Mouse (Mus musculus): ENCODE data around the gene 3110082I17Rik.

The 3110082I17Rik gene

GRCm38 (mm10) chr5:139457241-139457640 lies 3.1 kb downstream of the 3110082I17Rik start:
- in situ Hi-C loops (cut with MboI; ENCODE audit: unreplicated experiment in 2 of 2), result no loop called here

- in situ Hi-C loops (cut with MboI; ENCODE audit: unreplicated experiment in 2 of 2), result no loop called here
Observed at GRCm38 (mm10) chr5:139455166-139455565, 5.2 kb downstream of the 3110082I17Rik start.

- in situ Hi-C loops (cut with MboI; ENCODE audit: unreplicated experiment in 2 of 2), result no loop called here
Observed at GRCm38 (mm10) chr5:139453031-139453430, 7.3 kb downstream of the 3110082I17Rik start.

GRCm38 (mm10) chr5:139449926-139450325 lies 10.4 kb downstream of the 3110082I17Rik start:
- in situ Hi-C loops (cut with MboI; ENCODE audit: unreplicated experiment in 2 of 2), result loop anchor here (5.0 to 10.0 kb wide), 2 partner anchors 68 to 1005 kb away; partner anchors contain the start of gene Zfp157 (in 1 of the 2)

- in situ Hi-C loops (cut with MboI; ENCODE audit: unreplicated experiment in 2 of 2), result loop anchor here (5.0 to 10.0 kb wide), 2 partner anchors 67 to 1004 kb away; partner anchors contain the start of gene Zfp157 (in 1 of the 2)
Observed at GRCm38 (mm10) chr5:139449161-139449791, 11.1 kb downstream of the 3110082I17Rik start.

- in situ Hi-C loops (cut with MboI; ENCODE audit: unreplicated experiment in 2 of 2), result loop anchor here (5.0 to 10.0 kb wide), 2 partner anchors 66 to 1003 kb away; partner anchors contain the start of gene Zfp157 (in 1 of the 2)
Observed at GRCm38 (mm10) chr5:139448025-139448424, 12.3 kb downstream of the 3110082I17Rik start.

GRCm38 (mm10) chr5:139445258-139445657 lies 15.1 kb downstream of the 3110082I17Rik start:
- in situ Hi-C loops (cut with MboI; ENCODE audit: unreplicated experiment in 2 of 2), result loop anchor here (5.0 to 10.0 kb wide), 2 partner anchors 63 to 1000 kb away; partner anchors contain the start of gene Zfp157 (in 1 of the 2)

- in situ Hi-C loops (cut with MboI; ENCODE audit: unreplicated experiment in 2 of 2), result loop anchor here in 1 of 2 experiments (10.0 kb wide), 1 partner anchor 998 kb away; the partner anchor contains the start of gene Zfp157
Observed at GRCm38 (mm10) chr5:139442962-139443361, 17.4 kb downstream of the 3110082I17Rik start.

- in situ Hi-C loops (cut with MboI; ENCODE audit: unreplicated experiment in 2 of 2), result loop anchor here in 1 of 2 experiments (10.0 kb wide), 1 partner anchor 998 kb away; the partner anchor contains the start of gene Zfp157
Observed at GRCm38 (mm10) chr5:139442428-139442827, 17.9 kb downstream of the 3110082I17Rik start.

GRCm38 (mm10) chr5:139441726-139442018 lies 18.7 kb downstream of the 3110082I17Rik start:
- in situ Hi-C loops (cut with MboI; ENCODE audit: unreplicated experiment in 2 of 2), result loop anchor here in 1 of 2 experiments (10.0 kb wide), 1 partner anchor 997 kb away; the partner anchor contains the start of gene Zfp157

- in situ Hi-C loops (cut with MboI; ENCODE audit: unreplicated experiment in 2 of 2), result loop anchor here in 1 of 2 experiments (10.0 kb wide), 1 partner anchor 996 kb away; the partner anchor contains the start of gene Zfp157
Observed at GRCm38 (mm10) chr5:139440926-139441725, 19.2 kb downstream of the 3110082I17Rik start.

GRCm38 (mm10) chr5:139440451-139440850 lies 19.9 kb downstream of the 3110082I17Rik start:
- in situ Hi-C loops (cut with MboI; ENCODE audit: unreplicated experiment in 2 of 2), result loop anchor here in 1 of 2 experiments (10.0 kb wide), 1 partner anchor 996 kb away; the partner anchor contains the start of gene Zfp157

- in situ Hi-C loops (cut with MboI; ENCODE audit: unreplicated experiment in 2 of 2), result no loop called here
Observed at GRCm38 (mm10) chr5:139438440-139438839, 21.9 kb downstream of the 3110082I17Rik start.

GRCm38 (mm10) chr5:139437769-139438168 lies 22.6 kb downstream of the 3110082I17Rik start:
- in situ Hi-C loops (cut with MboI; ENCODE audit: unreplicated experiment in 2 of 2), result no loop called here

- in situ Hi-C loops (cut with MboI; ENCODE audit: unreplicated experiment in 2 of 2), result no loop called here
Observed at GRCm38 (mm10) chr5:139434940-139435339, 25.4 kb downstream of the 3110082I17Rik start.

- in situ Hi-C loops (cut with MboI; ENCODE audit: unreplicated experiment in 2 of 2), result no loop called here
Observed at GRCm38 (mm10) chr5:139433842-139434568, 26.3 kb downstream of the 3110082I17Rik start.

- in situ Hi-C loops (cut with MboI; ENCODE audit: unreplicated experiment in 2 of 2), result no loop called here
Observed at GRCm38 (mm10) chr5:139432747-139433508, 27.4 kb downstream of the 3110082I17Rik start.

- in situ Hi-C loops (cut with MboI; ENCODE audit: unreplicated experiment in 2 of 2), result no loop called here
Observed at GRCm38 (mm10) chr5:139432333-139432732, 28.0 kb downstream of the 3110082I17Rik start.

GRCm38 (mm10) chr5:139429818-139430341 lies 30.4 kb downstream of the 3110082I17Rik start:
- in situ Hi-C loops (cut with MboI; ENCODE audit: unreplicated experiment in 2 of 2), result no loop called here

Data from v-Abl transformed pro-B cells (cell line).